Mouse (Mus musculus): Measurements from ENCODE around the gene Fam217b.

DNA sequence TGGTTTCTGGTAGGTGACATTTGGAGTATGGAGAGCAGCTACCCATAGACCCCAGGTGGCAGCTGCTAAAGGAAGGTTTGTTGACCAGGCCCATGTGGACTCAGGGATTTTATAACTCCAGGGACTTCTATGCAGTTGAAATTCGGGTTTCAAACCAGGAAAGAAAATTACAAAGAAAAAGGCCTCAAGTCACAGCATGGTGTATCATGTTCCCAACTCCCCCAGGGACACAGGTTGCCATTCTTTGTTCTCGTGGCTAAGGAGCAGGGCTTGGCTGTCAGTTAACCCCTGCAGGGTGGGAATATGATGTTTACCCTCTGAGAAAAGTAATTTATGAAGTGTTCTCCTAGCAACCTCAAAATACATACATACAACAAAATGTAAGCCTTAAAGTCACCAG, 35.9 kb downstream of the Fam217b start:
- no peak for TF ChIP-seq CTCF (IDR thresholded peaks at IDR 0.05; ENCODE audit: low read depth, low read length)
- no peak for TF ChIP-seq POLR2A (IDR thresholded peaks at IDR 0.05; ENCODE audit: borderline replicate concordance, low read depth, low read length)

Data from bone marrow macrophage, adult 2 months (primary cell).